Mouse (Mus musculus) lung, embryonic 15.5 days (tissue): ENCODE data around the gene Vmn1r212. TPM values are rescaled to one million over a fixed set of nuclear protein-coding genes. Genes with fewer than 3 reads are reported as not detected.
"Not testable (repeated sequence)": the region's sequence is repeated elsewhere in the genome, so short reads cannot be mapped to it uniquely, and the experiment has no call there.

ENCODE experiments used
- ATAC-seq: fragments of 200-750 bp; cut with Nextera tagmentation; 2 replicates; pipeline ENCODE4 v1.8.0; 2017; ENCODE audit warnings: moderate number of reproducible peaks, borderline replicate concordance; ENCODE audit not compliant: low FRiP score, low TSS enrichment; ENCODE audit errors: extremely low read depth
- H3K27ac ChIP-seq: fragments of 300-500 bp; sonication (generic); 2 replicates; pipeline ENCODE4 v1.5.1; 2015; ENCODE audit warnings: moderate library complexity, mild to moderate bottlenecking, inconsistent platforms
- H3K27me3 ChIP-seq: fragments of 300-500 bp; sonication (generic); 2 replicates; pipeline ENCODE4 v1.6.1; 2015; ENCODE audit warnings: inconsistent platforms
- H3K36me3 ChIP-seq: fragments of 300-500 bp; sonication (generic); 2 replicates; pipeline ENCODE4 v1.6.1; 2015; ENCODE audit warnings: inconsistent platforms
- H3K4me1 ChIP-seq: fragments of 300-500 bp; sonication (generic); 2 replicates; pipeline ENCODE4 v1.6.1; 2015; ENCODE audit warnings: inconsistent platforms
- H3K4me2 ChIP-seq: fragments of 300-500 bp; sonication (generic); 2 replicates; pipeline ENCODE4 v1.6.1; 2015; ENCODE audit warnings: inconsistent platforms, mild to moderate bottlenecking, moderate library complexity
- H3K4me3 ChIP-seq: fragments of 300-500 bp; sonication (generic); 2 replicates; pipeline ENCODE4 v1.5.1; 2015; ENCODE audit warnings: mild to moderate bottlenecking, inconsistent platforms
- H3K9ac ChIP-seq: fragments of 300-500 bp; sonication (generic); 2 replicates; pipeline ENCODE4 v1.6.1; 2015; ENCODE audit warnings: inconsistent platforms
- H3K9me3 ChIP-seq: fragments of 300-500 bp; sonication (generic); 2 replicates; pipeline ENCODE4 v1.6.1; 2016; ENCODE audit warnings: inconsistent platforms
- WGBS: fragments of 180-500 bp; shearing (Covaris S2); methylation state at CpG from one replicate; pipeline ENCODE4 v1.1.7; 2015; 5-methylcytosine and 5-hydroxymethylcytosine counted together
- polyA plus RNA-seq: library from polyadenylated mRNA; unstranded; fragments of >200 nt; fragmentation: Nextera tagmentation; extraction: Ambion mirVana; gene quantifications from 2 replicates; pipeline ENCODE4 v1.2.1, GENCODE M21; 2015

Gene Vmn1r212
- not detected in 2 replicates for polyA plus RNA-seq

DNA sequence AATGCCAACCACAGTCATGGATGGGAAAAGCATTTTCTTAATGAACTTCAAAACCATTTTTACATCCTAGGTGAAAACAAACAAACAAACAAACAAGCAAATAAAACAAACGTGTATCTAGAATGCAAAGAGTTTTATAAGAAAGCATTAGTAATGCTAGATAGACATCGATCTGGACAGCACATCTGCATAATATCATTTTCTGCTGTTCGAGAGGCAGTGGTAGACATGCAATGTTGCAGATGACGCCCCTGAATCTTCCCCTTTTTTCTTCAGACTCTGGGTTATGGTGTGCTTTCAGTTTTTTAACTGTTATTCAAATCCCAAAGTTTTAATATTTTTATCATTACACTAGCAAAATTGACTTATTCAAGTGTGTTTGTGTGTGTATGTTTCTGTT lies at the start of gene Vmn1r212:
Vmn1r212 (minus strand) TSS at position 101 of the 400 bp plus-strand sequence.
- H3K27me3 ChIP-seq = no peaks in the 10 kb centered on the region
- no peaks in the 10 kb centered on the region for H3K4me1 ChIP-seq
- no peaks in the 10 kb centered on the region for H3K36me3 ChIP-seq
- 75% methylated on average over 4 of the region's 4 CpGs for WGBS
- H3K27ac ChIP-seq = no peak within 1 kb of the TSS
- H3K9ac ChIP-seq = no peak within 1 kb of the TSS
- ATAC-seq = no peak
- no peak within 1 kb of the TSS for H3K4me2 ChIP-seq
- no peaks in the 10 kb centered on the region for H3K9me3 ChIP-seq
- no peak within 1 kb of the TSS for H3K4me3 ChIP-seq

DNA sequence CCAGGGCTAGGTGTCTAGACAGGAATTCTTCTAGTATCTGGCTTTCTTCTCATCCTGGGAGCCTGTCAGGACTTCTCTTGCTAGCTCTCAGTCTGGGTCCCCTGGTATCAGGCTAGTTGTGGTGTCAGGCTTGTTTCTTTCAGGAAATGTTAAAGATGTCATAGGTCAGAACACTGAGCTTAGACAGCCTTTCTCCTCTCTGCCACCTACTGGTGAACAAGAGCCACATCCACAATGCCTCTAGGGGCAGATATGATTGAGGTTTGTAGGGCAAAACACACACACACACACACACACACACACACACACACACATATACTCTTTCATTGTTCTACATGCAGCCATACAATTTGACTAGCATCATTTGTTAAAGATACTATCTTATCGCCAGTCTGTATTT lies 4.7 kb downstream of the Vmn1r212 start:
- Histone ChIP-seq H3K27ac (no peak overlapping the region), H3K9ac (no peak overlapping the region), H3K36me3 (no peaks in the 10 kb centered on the region), H3K4me1 (no peaks in the 10 kb centered on the region), H3K4me3 (no peak overlapping the region), H3K4me2 (no peak overlapping the region), H3K27me3 (no peaks in the 10 kb centered on the region), H3K9me3 (no peaks in the 10 kb centered on the region)
- ATAC-seq = no peak
- WGBS = 89% methylated on average over 1 of the region's 1 CpGs

DNA sequence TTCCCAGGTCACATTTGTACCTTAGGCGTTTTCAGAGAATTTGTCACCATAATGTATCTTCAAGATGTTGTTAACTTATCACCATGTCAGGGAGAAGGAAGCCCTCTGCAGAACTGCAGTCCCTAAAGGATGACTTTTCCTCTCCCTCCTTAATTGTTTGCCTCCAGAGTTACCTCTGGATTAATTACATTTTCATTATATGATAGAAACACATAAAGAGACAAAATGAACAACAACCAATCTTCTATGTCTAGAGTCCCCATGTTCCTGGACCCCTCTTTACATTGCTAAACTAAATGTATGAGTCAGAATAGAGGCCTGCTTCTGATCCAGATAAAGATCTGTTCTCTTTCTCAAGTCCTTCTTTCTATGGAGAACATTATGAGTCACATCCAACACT lies 26.5 kb downstream of the Vmn1r212 start, which contains the start of gene Vmn1r211:
Vmn1r211 (minus strand) TSS at position 101 of the 400 bp plus-strand sequence.
- no peaks in the 10 kb centered on the region for H3K4me1 ChIP-seq
- no peak within 1 kb of the TSS for H3K4me3 ChIP-seq
- ATAC-seq = no peak
- H3K27me3 ChIP-seq = no peaks in the 10 kb centered on the region
- no peak within 1 kb of the TSS for H3K4me2 ChIP-seq
- H3K27ac ChIP-seq = no peak within 1 kb of the TSS
- 50% methylated on average over 1 of the region's 1 CpGs for WGBS
- H3K9ac ChIP-seq = no peak within 1 kb of the TSS
- H3K36me3 ChIP-seq = no peaks in the 10 kb centered on the region
- H3K9me3 ChIP-seq = no peaks in the 10 kb centered on the region

DNA sequence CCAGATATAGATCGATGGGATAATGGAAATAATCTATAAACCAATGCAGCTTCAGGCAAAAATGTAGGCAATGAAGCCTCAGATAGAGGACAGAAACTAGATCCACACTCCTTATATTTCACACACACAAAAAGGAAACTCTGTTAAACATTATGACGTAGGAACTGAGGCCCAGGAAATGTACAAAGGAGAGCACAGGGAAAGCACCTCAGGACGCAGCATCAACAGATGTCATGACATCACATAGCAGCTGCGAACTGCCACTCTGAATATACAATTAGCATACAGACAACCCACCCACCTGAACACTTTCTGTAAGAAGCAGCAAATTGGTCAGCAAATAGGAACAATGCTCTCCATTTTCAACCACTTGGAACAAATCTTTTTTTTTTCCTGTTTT lies 29.2 kb downstream of the Vmn1r212 start:
- ATAC-seq = no peak
- WGBS = 62% methylated on average over 4 of the region's 4 CpGs
- Histone ChIP-seq H3K4me3 (no peak overlapping the region), H3K4me2 (no peak overlapping the region), H3K36me3 (no peaks in the 10 kb centered on the region), H3K9me3 (no peaks in the 10 kb centered on the region), H3K27ac (no peak overlapping the region), H3K4me1 (no peaks in the 10 kb centered on the region), H3K27me3 (no peaks in the 10 kb centered on the region), H3K9ac (no peak overlapping the region)

DNA sequence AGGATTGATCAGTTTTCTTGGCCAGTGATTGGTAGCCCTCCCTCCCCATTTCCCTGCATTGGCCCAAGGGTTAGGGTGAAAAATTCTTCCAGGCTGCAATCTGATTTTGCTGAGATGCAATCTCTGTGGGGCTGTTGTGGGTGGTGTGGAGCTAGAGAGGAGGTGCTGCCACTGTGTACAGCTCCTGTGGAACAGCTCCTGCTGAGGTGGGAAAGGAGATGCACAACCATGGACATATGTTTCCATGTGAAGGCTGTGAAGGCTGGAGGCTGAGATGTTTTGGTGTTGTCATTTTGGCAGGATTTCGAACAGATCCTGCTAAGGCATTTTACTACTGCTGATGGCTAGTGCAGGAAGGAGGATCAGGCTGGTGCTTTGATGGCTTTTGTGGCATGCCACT lies 37.2 kb downstream of the Vmn1r212 start:
- WGBS = 74% methylated on average over 1 of the region's 1 CpGs
- no peak for ATAC-seq
- no peak overlapping the region for H3K4me3 ChIP-seq

DNA sequence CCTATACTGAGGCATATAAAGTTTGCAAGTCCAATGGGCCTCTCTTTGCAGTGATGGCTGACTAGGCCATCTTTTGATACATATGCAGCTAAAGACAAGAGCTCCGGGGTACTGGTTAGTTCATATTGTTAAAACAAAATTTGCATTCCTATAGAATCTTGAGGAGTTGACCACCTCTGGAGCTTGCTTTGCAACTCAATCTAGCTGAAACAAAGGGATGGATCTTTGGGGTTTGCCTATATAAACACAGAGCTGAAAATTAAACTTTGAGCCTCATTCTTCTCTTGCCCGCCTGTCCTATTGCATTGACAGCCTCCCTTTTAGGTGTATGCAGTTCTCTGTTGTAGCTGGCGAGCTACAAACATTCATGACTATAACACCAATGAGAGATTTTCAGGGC lies 39.7 kb downstream of the Vmn1r212 start:
- not testable (repeated sequence) for H3K9me3 ChIP-seq, H3K27ac ChIP-seq, H3K9ac ChIP-seq, ATAC-seq, H3K4me3 ChIP-seq, H3K27me3 ChIP-seq, H3K36me3 ChIP-seq, H3K4me1 ChIP-seq, H3K4me2 ChIP-seq
- 78% methylated on average over 3 of the region's 3 CpGs for WGBS

More for the DNA sequence above, 37.2 kb downstream of the Vmn1r212 start:
- H3K27ac ChIP-seq = no peak overlapping the region
- H3K4me2 ChIP-seq = no peak overlapping the region
- no peak overlapping the region for H3K9ac ChIP-seq
- H3K4me1 ChIP-seq = no peaks in the 10 kb centered on the region
- H3K27me3 ChIP-seq = no peaks in the 10 kb centered on the region
- H3K9me3 ChIP-seq = no peaks in the 10 kb centered on the region
- H3K36me3 ChIP-seq = no peaks in the 10 kb centered on the region

Other genes starting within 250 kb of the Vmn1r212 start
- not detected in 2 replicates for gene Vmn1r207-ps, start 154.6 kb downstream of the Vmn1r212 start, polyA plus RNA-seq
- not detected in 2 replicates for gene Vmn1r208, start 106.8 kb downstream of the Vmn1r212 start, polyA plus RNA-seq
- not detected in 2 replicates for gene Vmn1r209, start 74.5 kb downstream of the Vmn1r212 start, polyA plus RNA-seq
- not detected in 2 replicates for gene Vmn1r210, start 52.9 kb downstream of the Vmn1r212 start, polyA plus RNA-seq
- gene Vmn1r211, start 26.6 kb downstream of the Vmn1r212 start, polyA plus RNA-seq = not detected in 2 replicates
- gene Vmn1r213, start 123.5 kb upstream of the Vmn1r212 start, polyA plus RNA-seq = not detected in 2 replicates
- gene Vmn1r214, start 146.2 kb upstream of the Vmn1r212 start, polyA plus RNA-seq = not detected in 2 replicates
- gene Vmn1r215, start 183.8 kb upstream of the Vmn1r212 start, polyA plus RNA-seq = not detected in 2 replicates
- gene Vmn1r217, start 234.0 kb upstream of the Vmn1r212 start, polyA plus RNA-seq = not detected in 2 replicates
- not detected in 2 replicates for gene Vmn1r218, start 248.9 kb upstream of the Vmn1r212 start, polyA plus RNA-seq